Mouse (Mus musculus) liver, embryonic 11.5 days (tissue): Measurements from ENCODE around the gene Olfr402. TPM values are rescaled to one million over a fixed set of nuclear protein-coding genes. Genes with fewer than 3 reads are reported as not detected.
"Not testable (repeated sequence)": the region's sequence is repeated elsewhere in the genome, so short reads cannot be mapped to it uniquely, and the experiment has no call there.

Experiments used
- ATAC-seq: fragments of 200-750 bp; cut with Nextera tagmentation; replicated peaks from 2 replicates; pipeline ENCODE4 v1.8.0; 2017; ENCODE audit warnings: moderate number of reproducible peaks, mild to moderate bottlenecking, moderate TSS enrichment, moderate library complexity; ENCODE audit not compliant: low FRiP score
- DNase-seq: peaks from one replicate; pipeline ENCODE4 v3.0.0-alpha.2; 2017; ENCODE audit warnings: low spot score
- H3K27ac ChIP-seq: fragments of 300-500 bp; sonication (generic); 2 replicates; pipeline ENCODE4 v1.5.1; 2014; ENCODE audit warnings: mild to moderate bottlenecking, low read depth, low read length, control low read depth
- H3K27me3 ChIP-seq: fragments of 300-500 bp; sonication (generic); replicated peaks from 2 replicates; pipeline ENCODE4 v1.6.1; 2014; ENCODE audit warnings: low read length, mixed read lengths; ENCODE audit not compliant: control insufficient read depth, insufficient read depth
- H3K36me3 ChIP-seq: fragments of 300-500 bp; sonication (generic); 2 replicates; pipeline ENCODE4 v1.6.1; 2014; ENCODE audit warnings: mild to moderate bottlenecking, low read length, moderate library complexity, mixed read lengths; ENCODE audit not compliant: control insufficient read depth, insufficient read depth
- H3K4me1 ChIP-seq: fragments of 300-500 bp; sonication (generic); replicated peaks from 2 replicates; pipeline ENCODE4 v1.6.1; 2014; ENCODE audit warnings: low read length, mixed read lengths; ENCODE audit not compliant: control insufficient read depth, insufficient read depth
- H3K4me2 ChIP-seq: fragments of 300-500 bp; sonication (generic); 2 replicates; pipeline ENCODE4 v1.6.1; 2014; ENCODE audit warnings: mild to moderate bottlenecking, control low read depth, moderate library complexity
- H3K4me3 ChIP-seq: fragments of 300-500 bp; sonication (generic); 2 replicates; pipeline ENCODE4 v1.5.1; 2014; ENCODE audit warnings: low read depth, low read length, control low read depth
- H3K9ac ChIP-seq: fragments of 300-500 bp; sonication (generic); 2 replicates; pipeline ENCODE4 v1.6.1; 2014; ENCODE audit warnings: low read depth, low read length, control low read depth
- H3K9me3 ChIP-seq: fragments of 300-500 bp; sonication (generic); 2 replicates; pipeline ENCODE4 v1.6.1; 2016; ENCODE audit warnings: low read length, inconsistent platforms, mixed read lengths; ENCODE audit not compliant: control insufficient read depth
- WGBS: fragments of 180-500 bp; shearing (Covaris S2); extraction: QIAGEN DNeasy Blood & Tissue Kit; methylation state at CpG from one replicate; pipeline ENCODE4 v1.1.7; 2014; 5-methylcytosine and 5-hydroxymethylcytosine counted together
- polyA plus RNA-seq: library from polyadenylated mRNA; unstranded; fragments of >200 nt; fragmentation: Nextera tagmentation; extraction: Ambion mirVana; gene quantifications from 2 replicates; pipeline ENCODE4 v1.2.1, GENCODE M21; 2014

Gene Olfr402
- polyA plus RNA-seq = not detected in 2 replicates

DNA sequence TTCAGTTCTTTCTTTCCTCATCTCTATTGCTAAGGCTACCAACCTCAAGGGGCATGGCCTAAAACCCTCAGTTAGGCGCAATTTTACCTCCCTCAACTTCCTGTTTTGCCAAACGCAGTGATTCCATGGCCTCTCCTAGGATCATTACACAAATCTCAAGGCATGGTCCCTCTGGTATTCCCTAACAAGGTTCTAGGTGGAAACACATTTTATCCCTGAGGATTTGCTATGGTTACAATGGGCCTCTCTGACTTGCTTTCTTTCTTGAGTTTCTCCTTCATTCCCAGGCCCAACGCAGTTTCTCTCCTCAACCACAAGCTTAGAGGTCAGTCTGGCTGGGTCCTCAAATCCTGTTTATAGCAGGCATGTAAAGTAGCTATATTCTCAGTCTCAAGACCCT is at the start of gene Olfr402:
Olfr402 (plus strand) TSS at position 301 of the 400 bp plus-strand sequence.
- no peak within 1 kb of the TSS for H3K4me3 ChIP-seq
- H3K4me2 ChIP-seq = no peak within 1 kb of the TSS
- H3K9ac ChIP-seq = no peak within 1 kb of the TSS
- DNase-seq (no peak), ATAC-seq (no peak)
- H3K4me1 ChIP-seq = no peaks in the 10 kb centered on the region
- H3K9me3 ChIP-seq = peaks cover 7% of the 10 kb centered on the region
- no peak within 1 kb of the TSS for H3K27ac ChIP-seq
- 59% methylated on average over 3 of the region's 3 CpGs for WGBS
- H3K36me3 ChIP-seq = no peaks in the 10 kb centered on the region
- no peaks in the 10 kb centered on the region for H3K27me3 ChIP-seq

- no peak overlapping the region for H3K27ac ChIP-seq
- no peak overlapping the region for H3K4me2 ChIP-seq
- 35% methylated on average over 5 of the region's 5 CpGs for WGBS
These were observed 48.3 kb upstream of the Olfr402 start for GRCm38 (mm10) chr11:74105066-74105465.

DNA sequence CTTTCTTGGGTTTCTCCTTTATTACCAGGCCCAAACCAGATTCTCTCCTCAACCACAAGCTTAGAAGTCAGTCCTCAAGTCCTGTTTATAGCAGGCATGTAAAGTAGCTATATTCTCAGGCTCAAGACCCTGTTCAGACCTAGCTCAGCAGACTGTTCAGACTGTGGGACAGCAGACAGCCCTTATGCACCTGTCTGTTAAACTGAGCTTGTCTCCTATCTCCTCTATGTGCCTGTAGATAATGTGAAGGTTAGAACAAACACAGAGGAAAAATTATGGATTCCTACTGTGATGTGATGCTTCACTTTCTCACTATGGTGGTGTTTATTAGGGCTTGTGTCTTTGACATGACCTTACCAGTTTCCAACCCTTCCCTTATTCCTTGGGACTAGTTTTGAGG is 39.9 kb upstream of the Olfr402 start, which contains the start of gene Olfr401:
Olfr401 (plus strand) TSS at position 301 of the 400 bp plus-strand sequence.
- Histone ChIP-seq H3K4me3 (no peak within 1 kb of the TSS), H3K9ac (no peak within 1 kb of the TSS), H3K36me3 (no peaks in the 10 kb centered on the region), H3K4me2 (no peak within 1 kb of the TSS), H3K9me3 (peaks cover 3% of the 10 kb centered on the region), H3K27ac (no peak within 1 kb of the TSS), H3K27me3 (no peaks in the 10 kb centered on the region), H3K4me1 (no peaks in the 10 kb centered on the region)
- DNase-seq = no peak
- ATAC-seq = no peak

More at GRCm38 (mm10) chr11:74105066-74105465, 48.3 kb upstream of the Olfr402 start:
- Histone ChIP-seq H3K9ac (no peak overlapping the region), H3K36me3 (no peaks in the 10 kb centered on the region), H3K4me3 (no peak overlapping the region), H3K27me3 (no peaks in the 10 kb centered on the region), H3K4me1 (no peaks in the 10 kb centered on the region), H3K9me3 (no peaks in the 10 kb centered on the region)
- ATAC-seq (no peak), DNase-seq (no peak)

- not testable (repeated sequence) for H3K4me1 ChIP-seq, H3K4me2 ChIP-seq, H3K27ac ChIP-seq, H3K36me3 ChIP-seq, H3K27me3 ChIP-seq, ATAC-seq, H3K9ac ChIP-seq, H3K4me3 ChIP-seq, DNase-seq, H3K9me3 ChIP-seq
- 28% methylated on average over 1 of the region's 1 CpGs for WGBS
These were observed 13.3 kb upstream of the Olfr402 start for GRCm38 (mm10) chr11:74140001-74140400.

- H3K4me2 ChIP-seq = no peak overlapping the region
- H3K4me3 ChIP-seq = no peak overlapping the region
- DNase-seq (no peak), ATAC-seq (no peak)
- H3K4me1 ChIP-seq = no peaks in the 10 kb centered on the region
- H3K36me3 ChIP-seq = no peaks in the 10 kb centered on the region
- H3K9ac ChIP-seq = no peak overlapping the region
- no peaks in the 10 kb centered on the region for H3K27me3 ChIP-seq
- H3K9me3 ChIP-seq = peaks cover 7% of the 10 kb centered on the region
- no peak overlapping the region for H3K27ac ChIP-seq
These were observed 7.5 kb upstream of the Olfr402 start for GRCm38 (mm10) chr11:74145866-74146265.

GRCm38 (mm10) chr11:74168771-74169170 is 15.4 kb downstream of the Olfr402 start:
- H3K27me3 ChIP-seq = no peaks in the 10 kb centered on the region

GRCm38 (mm10) chr11:74183168-74183567 is 29.8 kb downstream of the Olfr402 start:
- 82% methylated on average over 4 of the region's 4 CpGs for WGBS
- Histone ChIP-seq H3K4me2 (no peak overlapping the region), H3K27me3 (no peaks in the 10 kb centered on the region), H3K4me3 (no peak overlapping the region), H3K4me1 (no peaks in the 10 kb centered on the region), H3K36me3 (no peaks in the 10 kb centered on the region), H3K9ac (no peak overlapping the region), H3K9me3 (no peaks in the 10 kb centered on the region), H3K27ac (no peak overlapping the region)
- DNase-seq (no peak), ATAC-seq (no peak)

More at GRCm38 (mm10) chr11:74168771-74169170, 15.4 kb downstream of the Olfr402 start:
- Histone ChIP-seq H3K9me3 (no peaks in the 10 kb centered on the region), H3K4me1 (no peaks in the 10 kb centered on the region), H3K9ac (no peak overlapping the region), H3K4me2 (no peak overlapping the region), H3K4me3 (no peak overlapping the region), H3K27ac (no peak overlapping the region), H3K36me3 (no peaks in the 10 kb centered on the region)
- ATAC-seq (no peak), DNase-seq (no peak)

DNA sequence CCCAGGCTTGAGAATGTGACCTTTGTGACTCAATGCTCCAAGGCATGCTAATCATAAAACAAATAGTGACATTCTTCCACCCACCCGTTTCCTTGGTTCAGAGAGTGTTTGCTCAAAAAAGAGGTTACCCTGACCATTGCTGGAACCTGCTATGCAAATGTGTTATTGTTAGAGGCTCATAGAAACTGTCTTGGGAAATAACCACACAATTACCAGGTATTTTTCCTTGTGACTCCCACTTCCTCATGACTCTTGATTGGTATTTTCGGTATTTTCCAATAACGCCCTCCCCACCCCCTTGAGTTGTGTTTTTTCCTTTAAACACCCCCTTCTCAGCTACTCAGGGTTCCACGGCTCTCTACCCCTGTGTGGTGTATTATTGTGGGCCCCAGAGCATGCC is 30.4 kb downstream of the Olfr402 start:
- no peaks in the 10 kb centered on the region for H3K27me3 ChIP-seq
- no peak overlapping the region for H3K9ac ChIP-seq
- ATAC-seq (no peak), DNase-seq (no peak)
- no peak overlapping the region for H3K27ac ChIP-seq
- 80% methylated on average over 4 of the region's 4 CpGs for WGBS
- H3K9me3 ChIP-seq = no peaks in the 10 kb centered on the region
- no peak overlapping the region for H3K4me2 ChIP-seq
- H3K36me3 ChIP-seq = no peaks in the 10 kb centered on the region
- no peaks in the 10 kb centered on the region for H3K4me1 ChIP-seq
- no peak overlapping the region for H3K4me3 ChIP-seq

DNA sequence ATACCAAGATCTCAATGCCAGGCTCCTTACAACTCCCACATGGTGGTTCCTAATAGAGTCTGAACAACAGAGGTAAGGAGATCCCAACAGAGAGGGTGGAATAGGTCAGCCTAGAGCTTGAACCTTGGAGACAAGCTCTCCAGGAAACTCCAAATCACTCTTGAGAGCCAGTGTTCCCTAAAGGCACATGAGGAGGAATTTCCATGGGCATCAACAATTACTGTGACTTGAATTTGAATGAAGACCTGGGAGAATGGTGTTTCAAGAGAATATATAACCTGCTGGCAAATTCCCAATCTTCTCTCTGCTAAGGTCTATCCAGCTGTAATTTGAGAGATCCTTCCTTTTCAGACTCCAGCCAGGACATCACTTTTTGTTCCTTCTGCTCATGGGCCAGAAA is 32.6 kb downstream of the Olfr402 start, which contains the start of gene Olfr403:
Olfr403 (plus strand) TSS at position 301 of the 400 bp plus-strand sequence.
- Histone ChIP-seq H3K9ac (no peak within 1 kb of the TSS), H3K9me3 (no peaks in the 10 kb centered on the region), H3K27me3 (no peaks in the 10 kb centered on the region), H3K36me3 (no peaks in the 10 kb centered on the region), H3K4me2 (no peak within 1 kb of the TSS), H3K27ac (no peak within 1 kb of the TSS), H3K4me1 (no peaks in the 10 kb centered on the region), H3K4me3 (no peak within 1 kb of the TSS)
- ATAC-seq (no peak), DNase-seq (no peak)
